Mouse (Mus musculus): Measurements from ENCODE around the gene Mrpl30.

The Mrpl30 gene

GRCm38 (mm10) chr1:37890025-37890652 lies at the start of gene Mrpl30, which contains the start of gene Mitd1:
Gene Mrpl30, plus strand, starts transcription at chr1:37890477.
Gene Mitd1, minus strand, starts transcription at chr1:37890411.
- peak; percentile 96 for DNase-seq (ENCODE audit: low read depth)

- no peak for DNase-seq (ENCODE audit: low read depth)
Observed at GRCm38 (mm10) chr1:37846878-37847277, 43.4 kb upstream of the Mrpl30 start.

- no peak for DNase-seq (ENCODE audit: low read depth)
Observed at GRCm38 (mm10) chr1:37850696-37851095, 39.6 kb upstream of the Mrpl30 start.

GRCm38 (mm10) chr1:37864511-37865400 lies 25.5 kb upstream of the Mrpl30 start:
- peak; percentile 100 for DNase-seq (ENCODE audit: low read depth)

- DNase-seq (ENCODE audit: low read depth): no peak
Observed at GRCm38 (mm10) chr1:37865401-37866215, 24.7 kb upstream of the Mrpl30 start.

- no peak for DNase-seq (ENCODE audit: low read depth)
Observed at GRCm38 (mm10) chr1:37866286-37866685, 24.0 kb upstream of the Mrpl30 start, which contains the start of gene Tsga10. Gene Tsga10, minus strand, starts transcription at chr1:37866429.

GRCm38 (mm10) chr1:37867056-37867455 lies 23.2 kb upstream of the Mrpl30 start:
- DNase-seq (ENCODE audit: low read depth): peak; percentile 66

GRCm38 (mm10) chr1:37867684-37868322 lies 22.5 kb upstream of the Mrpl30 start:
- no peak for DNase-seq (ENCODE audit: low read depth)

GRCm38 (mm10) chr1:37868640-37869039 lies 21.6 kb upstream of the Mrpl30 start:
- DNase-seq (ENCODE audit: low read depth): no peak

GRCm38 (mm10) chr1:37869362-37869761 lies 20.9 kb upstream of the Mrpl30 start:
- DNase-seq (ENCODE audit: low read depth): no peak

GRCm38 (mm10) chr1:37871704-37872103 lies 18.6 kb upstream of the Mrpl30 start, which contains the start of gene Lipt1:
Gene Lipt1, plus strand, starts transcription at chr1:37871738.
- no peak for DNase-seq (ENCODE audit: low read depth)

GRCm38 (mm10) chr1:37872131-37873067 lies 17.9 kb upstream of the Mrpl30 start:
- peak; percentile 92 for DNase-seq (ENCODE audit: low read depth)

GRCm38 (mm10) chr1:37873157-37873556 lies 17.1 kb upstream of the Mrpl30 start:
- DNase-seq (ENCODE audit: low read depth): no peak

GRCm38 (mm10) chr1:37877736-37878460 lies 12.4 kb upstream of the Mrpl30 start:
- DNase-seq (ENCODE audit: low read depth): no peak

- no peak for DNase-seq (ENCODE audit: low read depth)
Observed at GRCm38 (mm10) chr1:37883411-37883810, 6.9 kb upstream of the Mrpl30 start.

GRCm38 (mm10) chr1:37884451-37884850 lies 5.8 kb upstream of the Mrpl30 start:
- peak; percentile 61 for DNase-seq (ENCODE audit: low read depth)

GRCm38 (mm10) chr1:37889206-37889605 lies 1.1 kb upstream of the Mrpl30 start:
- no peak for DNase-seq (ENCODE audit: low read depth)

- DNase-seq (ENCODE audit: low read depth): peak; percentile 48
Observed at GRCm38 (mm10) chr1:37891400-37891799, 1.1 kb downstream of the Mrpl30 start.

- DNase-seq (ENCODE audit: low read depth): no peak
Observed at GRCm38 (mm10) chr1:37894606-37895005, 4.3 kb downstream of the Mrpl30 start.

GRCm38 (mm10) chr1:37899816-37900215 lies 9.5 kb downstream of the Mrpl30 start:
- DNase-seq (ENCODE audit: low read depth): no peak
